Mouse (Mus musculus) E14TG2a.4 (cell line): ENCODE measurements around the gene Rsg1.

Experiments
- CTCF ChIP-seq: conservative IDR thresholded peaks from 2 replicates; pipeline ENCODE4 v1.5.1; 2014; ENCODE audit warnings: low read length
- NANOG ChIP-seq: IDR thresholded peaks from 2 replicates; pipeline ENCODE4 v1.6.1; 2014; ENCODE audit warnings: borderline replicate concordance, low read length, mixed read lengths

DNA sequence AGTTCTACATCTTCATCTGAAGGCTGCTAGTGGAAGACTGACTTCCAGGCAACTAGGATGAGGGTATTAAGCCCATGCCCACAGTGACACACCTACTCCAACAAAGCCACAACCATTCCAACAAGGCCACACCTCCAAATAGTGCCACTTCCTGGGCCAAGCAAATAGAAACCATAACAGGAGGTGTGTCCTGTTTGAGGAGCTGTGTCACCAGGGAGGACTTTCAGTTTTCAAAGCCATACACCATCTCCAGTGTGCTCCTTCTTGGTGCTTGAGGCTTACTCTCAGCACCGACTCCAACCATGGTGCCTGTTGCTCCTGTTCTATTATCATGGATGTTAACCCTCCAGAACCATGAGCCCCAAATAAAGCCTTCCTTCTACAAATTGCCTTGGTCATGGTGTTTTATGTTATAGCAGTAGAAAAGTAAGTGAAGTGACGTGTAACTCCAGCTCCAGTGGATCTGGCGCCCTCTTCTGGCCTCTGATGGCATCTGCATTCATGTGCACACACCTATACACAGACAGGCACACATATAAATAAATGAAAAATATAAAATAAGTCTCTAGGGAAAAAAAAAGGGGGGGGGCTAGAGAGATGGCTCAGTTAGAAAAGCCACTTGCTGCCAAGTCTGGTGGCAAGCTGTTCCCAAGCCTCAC lies 52.4 kb downstream of the Rsg1 start:
- no peak for TF ChIP-seq CTCF
- TF ChIP-seq NANOG: no peak
